Mouse (Mus musculus): ENCODE measurements around the gene Tecr.

DNA sequence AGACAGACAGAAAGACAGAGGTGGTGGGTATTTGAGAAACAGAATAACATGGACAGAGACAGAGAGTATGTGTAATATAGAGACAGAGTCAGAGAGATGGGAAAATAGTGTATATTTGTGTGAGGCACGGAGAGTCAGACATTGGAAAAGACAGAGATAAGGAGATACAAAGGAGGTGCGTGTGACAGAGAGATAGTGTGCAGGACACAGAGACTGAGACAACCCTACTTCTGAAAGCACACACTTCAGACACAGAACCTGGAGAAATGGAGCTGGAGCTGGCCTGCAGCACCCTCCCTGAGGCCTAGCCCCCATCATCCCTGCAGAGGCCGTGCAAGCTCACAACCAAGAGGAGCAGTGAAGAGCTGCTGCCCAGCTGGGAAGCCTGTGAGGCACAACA is 45.1 kb downstream of the Tecr start:
- TF ChIP-seq CTCF (IDR thresholded peaks at IDR 0.05) (no peak), POLR2A (IDR thresholded peaks at IDR 0.05; ENCODE audit: insufficient read depth, low read depth, low read length) (no peak)

All from heart, adult 2 months (tissue).